Mouse (Mus musculus) NIH3T3 (cell line): ENCODE results near the gene Lrrc38.

Experiments
- DNase-seq: peaks from one replicate; pipeline ENCODE4 v3.0.0-alpha.2; 2012; ENCODE audit warnings: low read depth

Lrrc38 gene

GRCm38 (mm10) chr4:143349484-143349906 is at the start of gene Lrrc38:
Gene Lrrc38 (plus strand): TSS chr4:143349757.
- DNase-seq: no peak

GRCm38 (mm10) chr4:143300113-143300688 is 49.4 kb upstream of the Lrrc38 start:
- DNase-seq: no peak

- no peak for DNase-seq
Observed at GRCm38 (mm10) chr4:143301042-143301441, 48.5 kb upstream of the Lrrc38 start.

GRCm38 (mm10) chr4:143301875-143302274 is 47.7 kb upstream of the Lrrc38 start:
- DNase-seq: no peak

- DNase-seq: no peak
Observed at GRCm38 (mm10) chr4:143302279-143302890, 47.2 kb upstream of the Lrrc38 start.

- DNase-seq: peak; percentile 66
Observed at GRCm38 (mm10) chr4:143305031-143305430, 44.5 kb upstream of the Lrrc38 start.

GRCm38 (mm10) chr4:143305987-143306772 is 43.4 kb upstream of the Lrrc38 start:
- no peak for DNase-seq

- peak; percentile 50 for DNase-seq
Observed at GRCm38 (mm10) chr4:143311341-143311740, 38.2 kb upstream of the Lrrc38 start.

- DNase-seq: no peak
Observed at GRCm38 (mm10) chr4:143313299-143313698, 36.3 kb upstream of the Lrrc38 start.

- DNase-seq: no peak
Observed at GRCm38 (mm10) chr4:143324176-143324924, 25.2 kb upstream of the Lrrc38 start.

- DNase-seq: no peak
Observed at GRCm38 (mm10) chr4:143324925-143325624, 24.5 kb upstream of the Lrrc38 start.

GRCm38 (mm10) chr4:143325625-143325941 is 24.0 kb upstream of the Lrrc38 start:
- DNase-seq: peak; percentile 80

- DNase-seq: peak; percentile 91
Observed at GRCm38 (mm10) chr4:143330566-143330965, 19.0 kb upstream of the Lrrc38 start.

- no peak for DNase-seq
Observed at GRCm38 (mm10) chr4:143331787-143332186, 17.8 kb upstream of the Lrrc38 start.

GRCm38 (mm10) chr4:143334145-143334544 is 15.4 kb upstream of the Lrrc38 start:
- DNase-seq: no peak

- DNase-seq: no peak
Observed at GRCm38 (mm10) chr4:143334995-143335394, 14.6 kb upstream of the Lrrc38 start.

GRCm38 (mm10) chr4:143336096-143336495 is 13.5 kb upstream of the Lrrc38 start:
- no peak for DNase-seq

GRCm38 (mm10) chr4:143339808-143340207 is 9.7 kb upstream of the Lrrc38 start:
- no peak for DNase-seq

- DNase-seq: no peak
Observed at GRCm38 (mm10) chr4:143341470-143341869, 8.1 kb upstream of the Lrrc38 start.

GRCm38 (mm10) chr4:143345491-143345890 is 4.1 kb upstream of the Lrrc38 start:
- DNase-seq: peak; percentile 22

GRCm38 (mm10) chr4:143348678-143349077 is 879 bp upstream of the Lrrc38 start:
- DNase-seq: no peak
